Mouse (Mus musculus) lung, adult 2 months (tissue): Measurements from ENCODE around the gene Wee1. TPM values are rescaled to one million over a fixed set of nuclear protein-coding genes. Genes with fewer than 3 reads are reported as not detected.

Source experiments
- DNase-seq: peaks from one replicate; pipeline ENCODE4 v3.0.0; 2022
- H3K4me1 ChIP-seq: fragments of 200-500 bp; 2 replicates; pipeline ENCODE4 v1.6.1; 2011; ENCODE audit warnings: low read length; ENCODE audit not compliant: control insufficient read depth, insufficient read depth
- H3K4me3 ChIP-seq: fragments of 200-500 bp; replicated peaks from 2 replicates; pipeline ENCODE3; 2011; ENCODE audit warnings: low read depth, mild to moderate bottlenecking, control low read depth, low read length; ENCODE audit errors: extremely low read depth
- CTCF ChIP-seq: fragments of 200-500 bp; IDR thresholded peaks from 2 replicates; pipeline ENCODE4 v1.5.1; 2011; ENCODE audit warnings: mild to moderate bottlenecking, low read length, control low read depth; ENCODE audit not compliant: insufficient read depth
- POLR2A ChIP-seq: fragments of 200-500 bp; IDR thresholded peaks from 2 replicates; pipeline ENCODE4 v1.6.1; 2011; ENCODE audit warnings: low read depth, mild to moderate bottlenecking, control low read depth, low read length, borderline replicate concordance; ENCODE audit errors: extremely low read depth
- WGBS: fragments of 180-500 bp; shearing (Covaris S2); methylation state at CpG from one replicate; pipeline ENCODE4 v1.1.7; 2018; 5-methylcytosine and 5-hydroxymethylcytosine counted together
- polyA plus RNA-seq: library from polyadenylated mRNA; depleted of rRNA; stranded (reverse); fragments of >200 nt; gene quantifications from 2 replicates; pipeline ENCODE4 v1.2.3, GENCODE M21; 2012; rRNA removed

Wee1 gene
- 2.9 and 5.9 TPM in 2 replicates for polyA plus RNA-seq

GRCm38 (mm10) chr7:110121516-110122288 is at the start of gene Wee1:
Gene Wee1, plus strand, starts transcription at chr7:110122046.
- WGBS: under 1% methylated on average over 81 of the region's 81 CpGs

GRCm38 (mm10) chr7:110078168-110078567 is 43.7 kb upstream of the Wee1 start:
- whole genome bisulfite sequencing: 85% methylated on average over 5 of the region's 5 CpGs
- H3K4me1 ChIP-seq: no peaks in the 10 kb centered on the region
- no peak for TF ChIP-seq POLR2A
- no peak for TF ChIP-seq CTCF
- no peak for DNase-seq
- H3K4me3 ChIP-seq: no peak overlapping the region

More at GRCm38 (mm10) chr7:110121516-110122288, at the start of gene Wee1:
- Histone ChIP-seq H3K4me1 (peaks cover 5% of the 10 kb centered on the region), H3K4me3 (peak within 1 kb of the TSS; percentile 81)
- TF ChIP-seq POLR2A (peak; percentile 60; the same call in 1 of the 2 replicates), CTCF (no peak)
- DNase-seq: peak; percentile 100

DNA sequence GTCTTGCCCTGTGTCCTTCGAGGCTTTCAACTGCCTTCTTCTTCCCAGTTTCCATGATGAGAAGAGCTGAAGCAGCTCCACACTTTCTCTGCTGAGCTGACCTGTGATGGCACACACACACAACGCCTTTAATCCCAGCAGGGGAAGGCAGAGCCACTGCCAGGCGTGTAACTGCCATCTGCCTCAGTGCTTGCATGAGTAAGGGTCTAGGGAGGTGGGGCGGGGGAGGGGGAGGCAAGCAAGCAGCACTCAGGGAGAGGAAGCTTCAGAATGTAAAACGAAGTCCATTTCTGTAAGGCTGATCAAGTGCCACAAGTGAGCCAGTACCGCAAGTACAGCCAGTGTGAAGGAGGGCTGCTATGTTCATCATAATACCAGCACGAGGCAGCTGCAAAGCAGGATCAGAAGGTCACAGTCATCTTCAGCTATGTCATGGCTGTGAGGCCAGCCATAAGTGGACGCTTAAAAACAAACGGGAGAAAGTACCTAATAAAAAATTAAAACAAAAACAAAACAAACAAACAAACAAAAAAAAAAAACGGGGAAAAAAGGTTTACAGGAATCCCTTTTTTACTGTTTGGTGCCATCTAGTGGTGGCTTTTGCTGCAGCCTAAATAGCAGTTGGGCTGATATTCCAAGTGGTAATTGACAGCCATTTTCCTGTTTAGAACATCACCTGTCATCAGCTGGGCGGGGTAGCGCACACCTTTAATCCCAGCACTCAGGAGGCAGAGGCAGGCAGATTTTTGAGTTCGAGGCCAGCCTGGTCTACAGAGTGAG is 38.3 kb upstream of the Wee1 start:
- WGBS: 66% methylated on average over 13 of the region's 13 CpGs
- TF ChIP-seq POLR2A (no peak), CTCF (no peak)
- peaks cover 4% of the 10 kb centered on the region; the same call in 1 of the 2 replicates for H3K4me1 ChIP-seq
- H3K4me3 ChIP-seq: no peak overlapping the region
- peak; percentile 28 for DNase-seq

- DNase-seq: no peak
- Histone ChIP-seq H3K4me1 (peaks cover 4% of the 10 kb centered on the region; the same call in 1 of the 2 replicates), H3K4me3 (no peak overlapping the region)
- no peak for TF ChIP-seq POLR2A
- no peak for TF ChIP-seq CTCF
Measured at GRCm38 (mm10) chr7:110085217-110085616, 36.6 kb upstream of the Wee1 start.

GRCm38 (mm10) chr7:110087914-110088313 is 33.9 kb upstream of the Wee1 start:
- 48% methylated on average over 4 of the region's 4 CpGs for WGBS
- no peak for DNase-seq
- H3K4me1 ChIP-seq: peaks cover 4% of the 10 kb centered on the region; the same call in 1 of the 2 replicates
- no peak overlapping the region for H3K4me3 ChIP-seq
- TF ChIP-seq POLR2A: no peak
- TF ChIP-seq CTCF: no peak

- Histone ChIP-seq H3K4me3 (no peak overlapping the region), H3K4me1 (peaks cover 7% of the 10 kb centered on the region)
- TF ChIP-seq CTCF (no peak), POLR2A (no peak)
- 80% methylated on average over 7 of the region's 7 CpGs for WGBS
- DNase-seq: no peak
Measured at GRCm38 (mm10) chr7:110091670-110092069, 30.2 kb upstream of the Wee1 start.

DNA sequence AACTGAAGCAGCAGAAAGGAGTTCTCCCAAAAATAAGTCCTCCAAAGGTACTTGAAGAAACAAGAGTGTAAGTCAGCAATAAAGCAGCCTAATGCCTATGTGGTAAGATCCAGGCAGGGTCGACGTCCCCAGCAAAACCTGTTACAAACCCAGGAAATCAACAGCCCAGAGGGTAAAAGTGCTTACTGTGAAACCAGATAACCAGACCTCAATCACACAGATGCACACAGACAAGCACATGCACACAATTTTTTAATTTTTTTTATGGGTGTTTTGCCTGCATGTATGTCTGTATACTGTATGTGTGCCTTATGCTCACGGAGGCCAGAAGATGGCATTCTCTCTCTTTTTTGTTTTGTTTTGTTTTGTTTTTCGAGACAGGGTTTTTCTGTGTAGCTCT is 25.5 kb upstream of the Wee1 start:
- Histone ChIP-seq H3K4me1 (peaks cover 5% of the 10 kb centered on the region), H3K4me3 (no peak overlapping the region)
- WGBS: 72% methylated on average over 4 of the region's 4 CpGs
- TF ChIP-seq CTCF (no peak), POLR2A (no peak)
- no peak for DNase-seq

DNA sequence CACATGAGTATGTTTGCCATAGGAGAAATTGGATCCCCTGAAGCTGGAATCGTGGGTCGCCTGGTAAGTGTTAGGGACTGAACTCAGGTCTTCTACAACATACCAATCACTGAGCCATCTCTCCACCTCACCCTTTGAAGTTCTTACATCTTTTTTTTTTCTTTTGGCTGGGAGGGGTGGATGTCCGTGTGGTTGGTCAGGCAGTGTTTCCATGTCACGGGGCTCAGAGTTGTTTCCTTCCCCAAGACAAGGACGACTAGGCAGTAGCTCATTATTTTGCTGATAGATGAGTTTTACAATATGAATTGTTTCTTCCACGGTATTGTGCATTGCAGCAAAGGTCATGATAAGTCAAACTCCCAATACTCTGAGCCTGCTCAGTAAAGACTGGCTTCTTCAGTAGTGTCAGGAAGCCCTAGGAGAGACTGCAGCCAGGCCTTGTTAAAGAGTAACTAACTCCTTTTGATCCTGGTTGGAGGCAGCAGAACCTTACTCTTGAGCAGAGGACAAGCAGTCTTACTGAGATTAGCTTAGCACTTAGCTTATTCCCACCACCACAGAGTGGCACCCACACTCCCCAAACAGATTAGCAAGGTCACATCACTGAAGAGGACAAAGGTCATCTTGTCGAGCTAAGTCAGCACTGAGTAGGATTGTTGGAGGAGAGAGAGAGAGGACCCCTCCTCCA is 24.6 kb upstream of the Wee1 start:
- TF ChIP-seq POLR2A: no peak
- TF ChIP-seq CTCF: no peak
- no peak overlapping the region for H3K4me3 ChIP-seq
- peaks cover 5% of the 10 kb centered on the region for H3K4me1 ChIP-seq
- DNase-seq: no peak
- whole genome bisulfite sequencing: 46% methylated on average over 7 of the region's 7 CpGs

DNA sequence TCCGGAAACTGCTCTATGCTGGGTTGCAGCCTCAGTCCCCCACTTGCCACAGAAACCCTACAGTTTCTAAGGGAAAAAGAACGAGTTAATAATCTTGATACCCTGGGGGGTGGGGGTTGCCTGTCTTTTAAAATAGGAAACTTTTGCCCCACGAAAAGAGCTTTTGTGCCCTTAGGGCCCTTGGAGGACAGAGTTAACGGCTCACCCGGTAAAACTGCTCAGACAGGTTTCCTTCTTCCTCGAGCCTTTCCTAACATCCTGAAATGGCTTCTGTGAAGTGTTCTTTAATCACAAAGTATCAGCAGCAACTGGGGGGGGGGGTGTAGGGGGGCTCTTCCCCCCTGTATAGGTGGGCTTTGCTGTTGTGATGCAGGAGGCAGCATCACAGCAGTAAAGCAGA is 21.0 kb upstream of the Wee1 start:
- DNase-seq: no peak
- Histone ChIP-seq H3K4me3 (no peak overlapping the region), H3K4me1 (peaks cover 5% of the 10 kb centered on the region)
- 50% methylated on average over 6 of the region's 6 CpGs for WGBS
- TF ChIP-seq CTCF (no peak), POLR2A (no peak)
